Mouse (Mus musculus) lung, embryonic 14.5 days (tissue): Measurements from ENCODE around the gene Tmem160. TPM values are rescaled to one million over a fixed set of nuclear protein-coding genes. Genes with fewer than 3 reads are reported as not detected.

Experiments
- ATAC-seq: fragments of 200-750 bp; cut with Nextera tagmentation; 2 replicates; pipeline ENCODE4 v1.8.0; 2017; ENCODE audit warnings: mild to moderate bottlenecking, moderate TSS enrichment, moderate library complexity; ENCODE audit not compliant: insufficient read depth
- DNase-seq: peaks from one replicate; pipeline ENCODE4 v3.0.0-alpha.2; 2015
- H3K27ac ChIP-seq: fragments of 300-500 bp; sonication (generic); 2 replicates; pipeline ENCODE4 v1.5.1; 2014; ENCODE audit warnings: low read depth, mild to moderate bottlenecking, moderate library complexity
- H3K27me3 ChIP-seq: fragments of 300-500 bp; sonication (generic); 2 replicates; pipeline ENCODE4 v1.6.1; 2014; ENCODE audit warnings: low read length, control low read depth; ENCODE audit not compliant: insufficient read depth
- H3K36me3 ChIP-seq: fragments of 300-500 bp; sonication (generic); 2 replicates; pipeline ENCODE4 v1.6.1; 2014; ENCODE audit warnings: control low read depth; ENCODE audit not compliant: insufficient read depth
- H3K4me1 ChIP-seq: fragments of 300-500 bp; sonication (generic); 2 replicates; pipeline ENCODE4 v1.6.1; 2014; ENCODE audit warnings: antibody characterized with exemption, control low read depth; ENCODE audit not compliant: insufficient read depth
- H3K4me2 ChIP-seq: fragments of 300-500 bp; sonication (generic); 2 replicates; pipeline ENCODE4 v1.6.1; 2014; ENCODE audit warnings: mild to moderate bottlenecking
- H3K4me3 ChIP-seq: fragments of 300-500 bp; sonication (generic); 2 replicates; pipeline ENCODE4 v1.5.1; 2014; ENCODE audit warnings: low read depth, low read length
- H3K9ac ChIP-seq: fragments of 300-500 bp; sonication (generic); 2 replicates; pipeline ENCODE4 v1.6.1; 2014
- H3K9me3 ChIP-seq: fragments of 300-500 bp; sonication (generic); 2 replicates; pipeline ENCODE4 v1.6.1; 2016; ENCODE audit warnings: low read depth, low read length, control low read depth
- CTCF ChIP-seq: IDR thresholded peaks from 2 replicates; pipeline ENCODE4 v1.5.1; 2016; ENCODE audit warnings: antibody characterized with exemption, low read depth
- WGBS: fragments of 180-500 bp; shearing (Covaris S2); extraction: QIAGEN DNeasy Blood & Tissue Kit; methylation state at CpG from one replicate; pipeline ENCODE4 v1.1.7; 2014; 5-methylcytosine and 5-hydroxymethylcytosine counted together
- polyA plus RNA-seq: library from polyadenylated mRNA; unstranded; fragments of >200 nt; fragmentation: Nextera tagmentation; extraction: Ambion mirVana; gene quantifications from 2 replicates; pipeline ENCODE4 v1.2.1, GENCODE M21; 2014

Tmem160 gene
- polyA plus RNA-seq, 1 experiment from 2014 or later: 46.1 TPM

- WGBS: 51% methylated on average over 8 of the region's 8 CpGs
- no peaks in the 10 kb centered on the region for H3K9me3 ChIP-seq
- DNase-seq (no peak), ATAC-seq (no peak)
- TF ChIP-seq CTCF: no peak
- peaks cover 64% of the 10 kb centered on the region for H3K27me3 ChIP-seq
- H3K4me1 ChIP-seq: no peaks in the 10 kb centered on the region
- no peak overlapping the region for H3K4me2 ChIP-seq
- no peak overlapping the region for H3K4me3 ChIP-seq
- H3K9ac ChIP-seq: no peak overlapping the region
- H3K27ac ChIP-seq: no peak overlapping the region
- no peaks in the 10 kb centered on the region for H3K36me3 ChIP-seq
Measured at GRCm38 (mm10) chr7:16473847-16474246, 21.3 kb downstream of the Tmem160 start.

- no peak overlapping the region for H3K27ac ChIP-seq
- no peak overlapping the region for H3K9ac ChIP-seq
- ATAC-seq: no peak
- WGBS: 6% methylated on average over 33 of the region's 33 CpGs
- TF ChIP-seq CTCF: no peak
- H3K9me3 ChIP-seq: no peaks in the 10 kb centered on the region
- no peak for DNase-seq
- H3K4me3 ChIP-seq: peak overlapping the region; percentile 19; the same call in 1 of the 2 replicates
- H3K36me3 ChIP-seq: no peaks in the 10 kb centered on the region
- peaks cover 64% of the 10 kb centered on the region for H3K27me3 ChIP-seq
- H3K4me2 ChIP-seq: peak overlapping the region; percentile 43
- no peaks in the 10 kb centered on the region for H3K4me1 ChIP-seq
Measured at GRCm38 (mm10) chr7:16474445-16474844, 21.9 kb downstream of the Tmem160 start.

GRCm38 (mm10) chr7:16475321-16475720, 22.7 kb downstream of the Tmem160 start:
- no peak overlapping the region for H3K9ac ChIP-seq

GRCm38 (mm10) chr7:16475764-16476599, 23.4 kb downstream of the Tmem160 start:
- Histone ChIP-seq H3K4me1 (no peaks in the 10 kb centered on the region), H3K4me3 (peak overlapping the region; percentile 27), H3K9me3 (no peaks in the 10 kb centered on the region), H3K27ac (no peak overlapping the region), H3K4me2 (peak overlapping the region; percentile 57), H3K27me3 (peaks cover 64% of the 10 kb centered on the region), H3K9ac (no peak overlapping the region), H3K36me3 (no peaks in the 10 kb centered on the region)
- DNase-seq: no peak
- TF ChIP-seq CTCF: no peak
- WGBS: 2% methylated on average over 55 of the region's 59 CpGs
- ATAC-seq: no peak

More at GRCm38 (mm10) chr7:16475321-16475720, 22.7 kb downstream of the Tmem160 start:
- Histone ChIP-seq H3K27me3 (peaks cover 64% of the 10 kb centered on the region), H3K4me2 (peak overlapping the region; percentile 31; the same call in 1 of the 2 replicates), H3K36me3 (no peaks in the 10 kb centered on the region), H3K9me3 (no peaks in the 10 kb centered on the region), H3K4me1 (no peaks in the 10 kb centered on the region), H3K27ac (no peak overlapping the region), H3K4me3 (0 out of 2 replicates have a peak overlapping the region, but pooled peaks have one; percentile 27)
- DNase-seq: no peak
- ATAC-seq: no peak
- no peak for TF ChIP-seq CTCF
- WGBS: 5% methylated on average over 23 of the region's 23 CpGs

GRCm38 (mm10) chr7:16476600-16476989, 24.0 kb downstream of the Tmem160 start:
- ATAC-seq (peak; percentile 47; the same call in 1 of the 2 replicates), DNase-seq (peak; percentile 70)
- no peak for TF ChIP-seq CTCF
- H3K4me2 ChIP-seq: peak overlapping the region; percentile 57
- H3K27me3 ChIP-seq: peaks cover 60% of the 10 kb centered on the region
- WGBS: 1% methylated on average over 34 of the region's 34 CpGs
- no peaks in the 10 kb centered on the region for H3K36me3 ChIP-seq
- H3K4me3 ChIP-seq: peak overlapping the region; percentile 27
- no peak overlapping the region for H3K27ac ChIP-seq
- H3K9me3 ChIP-seq: no peaks in the 10 kb centered on the region
- H3K4me1 ChIP-seq: no peaks in the 10 kb centered on the region
- no peak overlapping the region for H3K9ac ChIP-seq

GRCm38 (mm10) chr7:16477628-16478027, 25.0 kb downstream of the Tmem160 start, which contains the start of gene Npas1:
Gene Npas1 (minus strand): TSS chr7:16477728.
- Histone ChIP-seq H3K4me1 (no peaks in the 10 kb centered on the region), H3K4me3 (peak within 1 kb of the TSS; percentile 27), H3K36me3 (no peaks in the 10 kb centered on the region), H3K27ac (no peak within 1 kb of the TSS), H3K9ac (no peak within 1 kb of the TSS), H3K9me3 (no peaks in the 10 kb centered on the region), H3K27me3 (peaks cover 51% of the 10 kb centered on the region), H3K4me2 (peak within 1 kb of the TSS; percentile 57)
- 81% methylated on average over 8 of the region's 8 CpGs for WGBS
- no peak for TF ChIP-seq CTCF
- ATAC-seq (no peak), DNase-seq (no peak)

GRCm38 (mm10) chr7:16488816-16489215, 36.2 kb downstream of the Tmem160 start:
- H3K9me3 ChIP-seq: no peaks in the 10 kb centered on the region
- H3K27me3 ChIP-seq: no peaks in the 10 kb centered on the region
- no peaks in the 10 kb centered on the region for H3K4me1 ChIP-seq
- no peaks in the 10 kb centered on the region for H3K36me3 ChIP-seq
- DNase-seq (no peak), ATAC-seq (no peak)
- H3K9ac ChIP-seq: no peak overlapping the region
- no peak overlapping the region for H3K27ac ChIP-seq
- H3K4me3 ChIP-seq: no peak overlapping the region
- H3K4me2 ChIP-seq: no peak overlapping the region
- TF ChIP-seq CTCF: no peak
